Mouse (Mus musculus) neural tube, embryonic 10.5 days (tissue): ENCODE data around the gene Mgat5.

Source experiments
- DNase-seq: peaks from one replicate; pipeline ENCODE4 v3.0.0-alpha.2; 2017; ENCODE audit warnings: low spot score; ENCODE audit errors: extremely low spot score

Gene Mgat5

DNA sequence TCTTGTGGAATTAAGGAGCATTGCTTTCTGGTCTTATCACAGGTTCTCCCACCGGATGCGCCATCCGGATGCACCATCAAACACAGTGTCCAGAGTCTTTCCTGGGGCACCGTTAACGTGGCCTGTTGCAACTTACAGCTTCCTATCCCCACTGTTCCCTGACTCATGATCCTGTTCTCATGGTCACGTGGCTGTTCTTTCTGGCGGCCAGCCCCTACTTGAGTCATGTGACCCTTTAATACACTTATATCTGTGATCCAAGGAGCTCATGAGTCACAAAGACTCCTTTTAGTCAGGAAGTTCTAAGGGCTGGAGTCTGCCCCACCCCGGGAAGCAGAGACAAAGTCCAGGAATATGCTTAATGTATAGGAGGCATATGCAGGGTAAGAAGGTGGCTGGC, 52.2 kb downstream of the Mgat5 start:
- DNase-seq, result no peak

DNA sequence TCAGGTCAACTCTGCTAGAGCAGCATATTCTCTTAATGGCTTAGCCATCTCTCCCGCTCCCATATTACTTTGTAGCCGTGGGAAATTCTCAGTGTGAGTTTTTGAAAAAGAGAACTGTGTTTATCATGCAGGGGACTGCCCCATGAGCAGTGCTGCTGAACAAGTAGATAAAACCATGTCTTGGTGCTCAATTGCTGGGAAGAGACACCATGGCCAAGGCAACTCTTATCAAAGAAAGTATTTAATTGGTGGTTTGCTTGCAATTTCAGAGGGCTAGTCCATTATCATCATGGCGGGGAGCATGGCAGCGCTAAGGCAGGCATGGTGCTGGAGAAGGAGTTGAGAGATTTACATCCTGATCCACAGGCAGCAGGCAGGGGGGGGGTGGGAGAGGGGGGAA, 54.9 kb downstream of the Mgat5 start:
- no peak for DNase-seq

- DNase-seq, result no peak
Observed at GRCm38 (mm10) chr1:127260969-127261368, 56.2 kb downstream of the Mgat5 start.

GRCm38 (mm10) chr1:127262170-127262837, 57.5 kb downstream of the Mgat5 start:
- DNase-seq, result no peak

DNA sequence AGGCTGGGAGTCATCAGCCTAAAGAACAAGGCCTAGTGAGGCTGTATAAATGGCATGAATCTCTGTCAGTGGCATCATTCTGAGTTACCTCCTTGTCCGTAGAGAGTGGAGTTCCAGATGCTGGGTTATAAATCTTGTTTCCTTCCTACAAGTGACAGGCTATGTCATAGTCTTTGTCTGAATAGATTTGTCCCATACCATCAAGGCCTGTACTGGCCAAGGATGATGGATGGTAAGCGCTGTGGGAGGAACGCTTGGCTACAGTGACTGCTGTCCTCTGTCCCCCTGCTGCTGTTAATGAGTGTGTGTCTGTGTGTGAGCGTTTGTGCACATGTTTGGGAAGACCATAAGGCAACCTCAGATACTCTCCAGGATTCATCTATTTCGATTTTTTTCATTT, 63.2 kb downstream of the Mgat5 start:
- DNase-seq, result no peak

GRCm38 (mm10) chr1:127269343-127269742, 64.5 kb downstream of the Mgat5 start:
- DNase-seq, result no peak

DNA sequence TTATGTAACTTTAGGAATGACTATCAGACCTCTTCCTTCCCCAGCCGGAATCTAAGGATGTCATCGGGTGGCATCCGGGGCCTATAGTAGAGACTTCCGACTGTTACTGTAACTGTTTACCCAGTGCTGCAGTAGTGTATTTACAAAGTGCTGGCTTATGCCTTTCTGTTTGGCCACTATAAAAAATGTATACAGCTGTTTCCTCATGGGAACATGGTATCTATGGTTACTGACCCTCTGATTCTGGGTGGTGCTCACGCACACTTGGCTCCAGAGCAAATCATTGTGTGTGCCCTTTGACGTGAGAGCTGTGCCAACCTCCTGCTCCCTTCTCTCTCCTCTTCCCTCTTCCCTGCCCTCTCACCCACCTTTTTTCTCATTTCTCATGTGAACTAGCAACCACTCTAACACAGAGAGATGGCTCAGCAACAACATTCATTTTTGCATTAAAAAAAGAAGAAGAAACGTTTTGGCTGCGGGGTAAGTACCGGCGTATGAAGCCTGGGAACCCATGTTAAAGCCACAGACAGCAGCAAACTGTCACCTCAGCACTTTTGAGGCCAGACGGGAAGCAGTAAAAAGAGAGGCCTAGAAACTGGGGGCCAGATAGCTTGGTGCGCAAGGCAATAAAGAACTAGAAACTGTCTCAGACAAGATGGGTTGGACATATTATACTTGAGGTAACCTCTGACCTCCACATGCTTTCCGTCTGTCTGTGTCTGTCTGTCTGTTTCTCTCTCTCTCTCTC, 65.6 kb downstream of the Mgat5 start:
- no peak for DNase-seq

DNA sequence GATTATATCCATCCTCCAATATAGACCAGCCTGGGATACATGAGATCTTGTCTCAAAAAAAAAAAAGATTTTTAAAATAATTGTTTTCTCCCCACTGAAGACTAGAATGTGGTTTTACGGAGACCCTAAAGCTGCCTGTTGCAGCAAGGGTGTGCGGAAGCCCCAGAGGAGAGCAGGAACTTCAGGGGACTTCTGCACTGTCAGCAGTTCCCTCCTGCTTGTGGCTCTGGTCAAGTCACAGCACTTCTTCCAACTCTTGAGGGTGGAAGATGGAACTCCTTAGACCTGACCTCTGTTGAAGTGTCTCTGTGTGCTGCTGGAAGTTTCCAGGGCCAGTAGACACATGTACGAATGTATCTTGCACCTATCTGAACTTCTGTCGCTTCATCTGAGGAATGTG, 66.3 kb downstream of the Mgat5 start:
- DNase-seq, result no peak

GRCm38 (mm10) chr1:127273363-127273762, 68.5 kb downstream of the Mgat5 start:
- no peak for DNase-seq

DNA sequence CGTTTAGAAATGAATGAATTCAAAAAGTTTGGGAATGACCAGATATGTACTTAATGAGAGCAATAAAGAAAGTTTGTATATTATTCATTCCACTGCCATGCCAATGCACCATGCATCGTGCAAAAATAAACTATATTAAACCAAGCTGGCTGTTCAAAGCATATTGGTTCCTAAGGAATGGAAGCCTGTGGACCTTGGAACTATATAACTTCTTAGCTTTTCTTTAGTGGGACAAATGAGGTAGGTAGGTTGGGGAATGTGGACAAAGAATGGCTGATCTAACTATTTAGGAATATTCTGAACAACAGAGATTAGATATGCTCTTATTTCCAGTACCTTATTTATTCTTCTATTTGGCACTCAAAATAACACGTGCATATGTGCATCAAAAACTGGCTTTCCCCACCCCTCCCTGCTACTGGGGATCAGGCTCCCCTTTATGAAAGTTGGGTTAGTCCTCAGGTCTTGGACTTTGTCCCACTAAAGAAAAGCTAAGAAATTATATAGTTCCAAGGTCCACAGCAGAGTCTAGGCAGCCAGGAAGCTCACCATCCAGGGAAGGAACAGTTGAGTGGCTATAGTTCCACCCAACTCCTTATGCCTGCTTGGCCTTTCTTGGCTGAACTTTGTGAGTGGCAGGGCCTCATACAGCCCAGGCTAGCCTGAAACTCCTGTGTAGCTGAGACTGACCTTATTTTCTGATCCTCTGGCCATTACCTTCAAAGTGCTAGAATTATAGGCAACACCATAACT, 70.9 kb downstream of the Mgat5 start:
- DNase-seq, result no peak

GRCm38 (mm10) chr1:127278067-127278466, 73.3 kb downstream of the Mgat5 start:
- no peak for DNase-seq

DNA sequence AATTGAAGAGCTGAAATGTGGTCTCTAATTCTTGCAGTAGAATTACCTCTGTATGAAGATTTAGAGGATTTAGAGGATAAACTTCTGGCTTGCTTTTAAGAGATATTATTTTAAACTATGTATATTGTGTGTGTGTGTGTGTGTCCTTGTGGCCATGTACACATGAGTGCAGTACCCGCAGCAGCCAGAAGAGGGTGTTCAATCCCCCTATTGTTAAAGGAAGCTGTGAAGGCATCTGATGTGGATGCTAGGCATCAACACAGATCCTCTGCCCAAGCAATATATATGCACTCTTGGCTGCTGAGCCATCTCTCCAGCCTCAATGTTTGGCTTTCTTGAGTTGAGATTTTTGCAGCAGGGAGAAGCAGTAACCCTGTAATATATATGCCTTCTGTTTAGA, 75.4 kb downstream of the Mgat5 start:
- DNase-seq, result no peak

GRCm38 (mm10) chr1:127284975-127285374, 80.2 kb downstream of the Mgat5 start:
- DNase-seq, result no peak

DNA sequence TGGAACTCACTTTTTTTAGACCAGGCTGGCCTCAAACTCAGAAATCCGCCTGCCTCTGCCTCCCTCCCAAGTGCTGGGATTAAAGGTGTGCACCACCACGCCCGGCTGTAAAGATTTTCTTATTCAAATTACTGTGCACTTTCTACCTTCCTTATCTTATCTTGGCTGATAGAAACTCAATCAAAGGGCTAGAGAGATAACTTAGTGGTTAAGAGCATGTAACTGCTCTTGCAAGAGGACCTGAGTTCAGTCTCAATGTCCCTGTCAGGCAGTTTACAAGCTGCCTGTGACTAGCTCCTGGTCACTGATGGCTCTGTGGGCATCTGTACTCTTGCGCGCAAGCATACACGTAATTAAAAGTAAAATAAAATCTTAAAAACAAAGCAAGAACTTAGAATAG, 82.7 kb downstream of the Mgat5 start:
- DNase-seq, result no peak

- DNase-seq, result no peak
Observed at GRCm38 (mm10) chr1:127290879-127291278, 86.1 kb downstream of the Mgat5 start.

GRCm38 (mm10) chr1:127291721-127292120, 86.9 kb downstream of the Mgat5 start:
- DNase-seq, result no peak

GRCm38 (mm10) chr1:127293286-127293685, 88.5 kb downstream of the Mgat5 start:
- no peak for DNase-seq

DNA sequence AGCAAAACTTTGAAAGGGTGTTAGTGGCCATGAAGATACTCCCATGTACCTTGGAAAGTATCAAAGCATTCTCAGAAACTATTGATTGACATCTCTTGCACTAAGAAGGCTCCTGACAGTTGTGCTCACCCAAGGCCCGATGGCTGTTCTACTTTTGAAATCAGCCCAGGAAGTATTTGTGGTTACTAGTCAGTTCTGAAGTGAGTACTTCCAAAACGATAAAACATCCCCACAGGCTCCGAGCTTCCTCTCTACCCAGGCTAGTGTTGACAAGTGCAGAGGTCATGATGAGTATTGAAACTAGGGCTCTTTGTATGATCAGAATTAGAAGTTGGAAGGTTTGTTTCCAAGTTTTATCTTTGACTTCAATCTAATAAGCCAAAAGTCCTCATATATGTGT, 92.0 kb downstream of the Mgat5 start:
- DNase-seq, result no peak

DNA sequence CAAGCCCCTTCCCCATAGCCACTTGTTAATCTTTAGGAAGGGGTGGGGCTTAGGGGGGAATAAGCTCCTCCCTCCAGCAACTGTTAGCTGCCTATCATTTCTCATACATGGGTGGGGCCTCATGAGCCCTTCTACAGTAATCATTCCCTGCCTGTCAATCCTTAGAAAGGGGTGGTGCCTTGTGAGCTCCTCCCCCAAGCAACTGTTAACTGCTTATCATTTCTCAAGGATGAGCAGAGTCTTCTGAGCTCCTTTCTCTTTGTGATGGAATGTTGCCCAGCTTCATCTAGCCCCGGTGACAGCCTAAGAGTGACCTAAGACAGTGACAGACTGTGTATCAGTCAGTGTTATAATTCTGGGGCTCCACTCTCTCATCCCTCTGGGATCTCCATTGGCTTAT, 95.0 kb downstream of the Mgat5 start:
- DNase-seq, result no peak

- DNase-seq, result no peak
Observed at GRCm38 (mm10) chr1:127301038-127301437, 96.2 kb downstream of the Mgat5 start.

DNA sequence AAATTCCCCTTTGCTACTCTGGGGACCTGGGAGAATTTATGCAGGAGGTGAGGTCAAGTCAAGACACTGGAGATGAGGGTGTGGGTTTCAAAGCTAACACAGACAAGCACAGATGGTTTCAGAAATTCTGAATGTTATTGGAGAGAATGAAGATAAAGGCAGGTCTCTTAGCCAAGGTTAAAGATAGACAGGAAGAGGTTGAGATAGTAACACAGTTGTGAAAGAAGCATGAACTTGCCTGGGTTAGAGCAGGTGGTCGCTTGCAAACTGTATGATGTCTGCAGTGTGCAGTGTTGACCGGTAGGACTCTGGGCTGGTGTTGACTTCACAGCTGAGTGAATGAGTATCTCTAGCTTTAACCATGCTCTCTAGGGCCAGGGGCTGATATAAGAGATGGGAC, 97.8 kb downstream of the Mgat5 start:
- DNase-seq, result no peak

- DNase-seq, result no peak
Observed at GRCm38 (mm10) chr1:127303791-127304190, 99.0 kb downstream of the Mgat5 start.
